Mouse (Mus musculus) brain, adult 2 months (tissue): ENCODE data around the gene Fstl3.
A peak's percentile ranks its signal among the peaks of the same experiment; 100 is the strongest.

Experiments
- DNase-seq: peaks from one replicate; pipeline ENCODE4 v3.0.0; 2011; ENCODE audit warnings: low read depth, low spot score

The Fstl3 gene

DNA sequence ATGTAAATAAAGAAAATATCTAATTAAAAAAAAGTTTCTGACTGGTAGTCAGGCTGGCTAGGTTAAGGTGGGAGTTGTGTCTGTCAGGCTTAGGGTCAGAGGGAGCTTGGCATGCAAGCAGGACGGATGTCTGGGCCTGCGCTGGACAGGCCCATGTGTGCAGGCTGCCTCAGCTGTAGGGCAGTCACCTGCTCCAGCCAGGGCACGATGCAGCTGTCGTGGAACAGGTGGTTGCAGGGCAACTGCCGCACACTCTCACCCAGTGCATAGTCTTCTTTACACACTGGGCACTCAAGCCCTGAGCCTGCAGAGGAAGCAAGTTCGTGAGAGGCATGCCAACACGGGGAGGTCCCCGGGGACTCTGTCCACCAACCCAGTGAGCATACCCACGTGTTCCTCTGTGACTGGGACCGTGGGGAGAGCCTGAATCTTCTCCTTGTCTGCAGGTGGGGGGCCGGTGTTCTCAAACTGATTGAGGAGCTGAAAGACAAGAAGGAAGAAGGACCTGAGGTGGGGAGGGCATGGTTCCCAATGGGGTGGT, 16.4 kb upstream of the Fstl3 start:
- DNase-seq, result no peak

DNA sequence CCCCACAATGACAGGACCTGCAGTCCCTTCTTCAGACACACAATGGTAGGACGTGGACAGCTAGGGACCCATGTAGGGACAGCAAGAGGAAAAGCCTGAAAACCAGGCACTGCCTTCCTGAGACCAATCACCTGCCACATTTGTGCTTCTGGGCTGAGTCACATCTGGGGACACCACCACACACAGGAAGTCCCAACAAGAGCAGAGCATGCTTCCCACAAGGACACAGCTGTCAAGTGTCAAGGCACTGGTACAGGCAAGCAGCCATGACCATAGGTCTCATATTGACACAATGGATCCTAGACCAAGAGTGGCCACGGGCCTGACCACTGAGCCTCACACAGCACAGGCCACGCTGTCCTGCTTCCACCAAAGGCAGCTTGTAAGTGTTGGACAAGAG, 14.2 kb upstream of the Fstl3 start:
- no peak for DNase-seq

DNA sequence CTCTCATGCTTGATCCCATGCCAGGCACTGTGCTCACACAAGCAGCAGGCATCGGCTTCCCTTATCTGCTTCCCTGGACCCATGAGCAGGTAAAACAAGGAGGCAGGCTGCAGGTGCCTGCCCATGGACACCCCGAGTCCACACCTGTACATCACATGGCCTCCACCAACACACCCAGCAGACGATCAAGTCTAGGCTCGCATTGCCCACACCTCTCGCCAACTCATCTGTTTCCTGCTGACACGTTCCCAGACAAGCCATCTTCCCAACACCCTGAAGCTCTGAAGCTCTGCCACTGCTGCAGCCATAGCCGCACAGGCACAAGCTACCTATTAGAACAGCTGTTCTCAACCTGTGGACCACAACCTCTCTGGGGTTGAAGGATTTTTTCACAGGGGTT, 12.8 kb upstream of the Fstl3 start:
- no peak for DNase-seq

DNA sequence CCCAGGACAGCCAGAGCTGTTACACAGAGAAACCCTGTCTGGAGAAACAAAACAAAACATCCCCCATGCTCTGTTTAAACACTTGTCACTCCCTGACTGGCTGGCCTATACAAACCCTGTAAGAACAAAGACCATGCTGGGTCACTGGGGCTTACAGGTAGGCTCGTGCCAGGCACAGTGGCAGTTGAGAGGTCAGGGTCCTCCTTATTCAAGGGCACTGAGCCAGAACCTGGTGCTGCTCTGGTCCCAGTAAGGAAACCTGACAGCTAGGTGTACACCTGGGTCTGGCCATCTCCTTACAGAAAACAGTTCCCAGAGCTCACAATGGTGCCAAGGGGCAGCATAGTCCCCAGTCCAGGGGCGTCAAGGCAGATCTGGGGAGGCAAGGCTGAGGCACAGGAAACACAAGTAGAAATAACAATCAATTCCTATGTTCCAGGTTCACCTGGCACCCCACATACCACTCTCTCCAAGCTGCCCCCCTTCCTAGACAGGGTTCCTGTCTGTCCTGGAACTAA, 11.8 kb upstream of the Fstl3 start:
- DNase-seq, result no peak

DNA sequence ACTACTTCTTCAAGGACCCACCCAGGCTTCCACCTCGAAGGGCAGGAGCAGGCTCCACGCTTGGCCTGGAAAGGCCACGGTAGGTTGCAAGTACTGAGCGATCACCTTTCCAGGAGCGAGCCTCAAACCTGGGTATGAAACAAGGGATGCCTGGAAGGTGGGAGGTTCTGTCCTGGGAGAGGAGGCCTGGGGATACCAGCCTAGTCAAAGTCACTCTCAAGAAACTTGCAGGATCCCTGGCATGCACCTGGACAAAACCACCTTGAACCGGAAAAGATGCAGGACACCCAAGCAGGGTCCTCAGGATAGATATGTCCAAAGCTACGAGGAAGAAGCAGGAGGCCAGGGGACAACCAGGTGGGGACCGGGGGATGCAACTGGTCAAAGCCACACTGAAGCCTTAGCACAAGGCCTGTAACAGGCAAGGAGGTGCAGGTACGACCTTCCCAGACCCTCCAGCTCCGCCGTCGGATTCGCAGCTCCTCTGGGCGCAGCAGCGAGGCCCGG, 11.0 kb upstream of the Fstl3 start:
- no peak for DNase-seq

DNA sequence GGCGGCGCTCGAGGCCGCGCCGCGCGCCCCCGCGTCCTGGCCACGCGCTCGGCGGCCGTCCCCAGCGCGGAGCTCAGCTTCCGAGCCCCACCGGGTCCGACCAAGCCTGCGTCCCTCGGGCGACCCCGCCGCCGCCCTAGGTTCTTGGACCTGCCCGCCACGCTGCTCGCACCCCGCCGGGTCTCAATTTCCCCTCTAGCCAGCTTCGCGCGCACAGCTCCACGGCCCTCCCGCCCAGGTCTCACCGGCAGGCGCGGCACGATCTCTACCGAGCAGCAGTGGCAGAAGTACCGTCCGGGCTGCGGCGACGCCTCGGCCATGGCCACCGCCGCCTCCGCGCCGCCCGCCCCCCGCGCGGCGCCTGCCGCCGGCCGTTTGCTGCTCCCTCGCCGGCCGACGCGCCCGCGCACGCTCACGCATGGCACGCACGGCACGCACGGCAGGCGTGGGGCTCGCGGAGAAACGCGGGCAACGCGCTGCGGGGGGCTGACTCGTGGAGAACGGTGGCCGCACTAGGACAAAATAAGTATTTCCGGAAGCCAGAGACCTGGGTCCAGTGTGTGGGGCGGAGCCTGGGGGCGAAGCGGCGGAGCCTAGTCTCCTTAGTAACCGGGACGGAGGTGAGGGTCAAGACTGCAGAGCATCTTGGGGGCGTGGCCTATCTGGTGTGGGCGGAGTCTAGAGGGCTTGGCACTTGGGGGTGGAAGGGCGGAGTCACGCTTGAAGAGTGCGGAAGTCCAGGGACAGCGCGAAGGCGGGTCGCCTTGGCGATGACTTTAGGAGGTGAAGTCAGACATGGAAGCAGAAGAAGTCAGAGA, 10.4 kb upstream of the Fstl3 start, which contains the start of gene Rnf126:
TSS of gene Rnf126 (minus strand) at position 445 of the 818 bp plus-strand sequence.
- DNase-seq, result peak; percentile 99

DNA sequence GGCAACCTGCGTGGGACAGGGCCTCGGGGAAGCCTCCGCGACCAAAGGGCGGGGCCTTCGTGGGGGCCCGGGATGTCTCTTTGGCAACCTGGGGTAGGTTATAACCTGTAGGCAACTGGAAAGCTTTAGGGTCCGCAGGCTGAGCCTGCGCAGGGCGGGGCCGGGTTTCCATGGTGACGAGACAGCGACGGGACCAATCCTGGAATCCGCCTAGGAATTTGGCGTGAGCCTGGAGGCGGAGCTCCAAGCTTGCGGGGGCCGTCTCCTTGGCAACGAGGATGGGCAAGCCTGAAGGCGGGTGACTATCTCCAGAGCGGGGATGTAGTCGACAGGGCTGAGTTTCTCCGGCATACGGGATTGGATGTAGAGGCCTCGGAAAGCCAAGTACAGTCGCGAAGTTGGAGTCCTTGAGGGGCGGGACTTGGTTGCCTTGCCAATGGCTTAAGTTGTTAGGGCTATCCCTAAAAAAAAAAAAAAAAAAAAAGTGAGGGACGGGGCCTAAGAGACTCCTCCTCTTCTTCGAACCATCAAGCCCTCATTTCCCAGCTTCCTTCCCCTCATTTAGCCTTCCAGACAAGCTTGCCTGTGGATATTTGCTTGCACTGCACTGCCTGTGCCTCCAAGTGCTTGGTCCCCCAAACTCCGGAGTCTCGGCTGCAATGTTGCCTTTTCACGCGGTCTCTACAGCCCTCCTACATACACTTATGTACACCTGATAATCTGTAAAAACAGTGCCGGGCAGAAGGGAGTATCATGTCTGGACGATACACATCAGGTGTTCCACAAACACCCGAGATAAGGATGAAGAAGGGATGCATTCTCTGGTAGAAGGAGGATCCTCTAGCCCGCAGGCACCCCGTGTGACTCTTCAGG, 9.5 kb upstream of the Fstl3 start:
- peak; percentile 99 for DNase-seq

DNA sequence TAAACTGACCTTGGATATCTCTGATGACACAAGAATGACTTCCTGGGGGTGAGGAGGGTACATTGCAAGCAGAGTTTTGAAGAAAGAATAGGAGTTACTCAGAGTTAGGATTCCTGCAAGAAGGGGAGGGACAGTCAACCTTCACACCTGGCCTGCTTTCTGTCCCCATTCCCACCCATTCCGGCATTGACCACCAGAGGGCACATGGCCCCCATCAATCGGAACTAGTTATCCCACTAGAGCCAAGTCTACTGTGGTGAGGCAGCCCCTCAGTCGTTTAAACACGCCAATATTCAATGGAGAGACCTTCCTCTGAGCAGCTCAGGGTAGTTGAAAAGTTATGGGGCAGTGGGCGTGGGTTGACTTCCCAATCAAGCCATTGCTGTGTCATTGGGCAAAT, 8.7 kb upstream of the Fstl3 start:
- DNase-seq, result peak; percentile 85

DNA sequence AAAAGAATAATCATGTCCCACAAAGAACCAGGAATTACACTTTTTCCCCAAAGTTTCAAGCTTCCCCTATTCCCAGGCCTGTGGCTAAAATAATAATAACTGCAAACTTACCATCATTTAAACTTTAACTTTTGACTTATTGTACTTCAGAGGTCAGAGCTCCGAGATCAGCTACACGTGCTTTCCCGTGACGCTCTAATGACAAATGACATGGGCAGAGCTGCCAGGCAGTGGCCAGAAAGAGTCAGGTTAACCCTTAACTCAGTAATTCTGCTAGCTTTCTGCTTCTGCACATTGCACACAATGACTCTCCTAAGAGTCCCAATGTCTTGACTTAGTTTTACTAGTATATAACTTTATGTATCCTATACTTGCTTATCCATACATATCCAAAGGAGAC, 7.7 kb upstream of the Fstl3 start:
- no peak for DNase-seq

DNA sequence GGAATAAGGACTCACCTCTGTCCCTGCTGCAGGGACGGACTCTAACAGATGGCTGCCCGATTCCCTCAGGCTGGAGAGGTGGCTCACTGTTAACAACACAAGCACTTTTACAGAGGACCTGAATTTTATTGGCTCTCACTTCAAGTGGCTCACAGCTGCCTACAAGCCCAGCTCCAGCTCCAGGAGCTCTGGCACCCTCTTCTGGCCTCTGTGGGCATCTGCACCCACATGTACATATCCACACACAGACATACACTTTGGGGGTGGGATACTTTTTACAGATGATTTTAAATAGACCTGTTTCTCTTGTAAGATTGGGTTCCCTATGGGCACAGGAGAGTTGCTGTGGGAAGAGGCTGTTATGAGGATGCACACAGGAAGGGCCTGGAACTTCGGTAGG, 4.8 kb upstream of the Fstl3 start:
- no peak for DNase-seq

DNA sequence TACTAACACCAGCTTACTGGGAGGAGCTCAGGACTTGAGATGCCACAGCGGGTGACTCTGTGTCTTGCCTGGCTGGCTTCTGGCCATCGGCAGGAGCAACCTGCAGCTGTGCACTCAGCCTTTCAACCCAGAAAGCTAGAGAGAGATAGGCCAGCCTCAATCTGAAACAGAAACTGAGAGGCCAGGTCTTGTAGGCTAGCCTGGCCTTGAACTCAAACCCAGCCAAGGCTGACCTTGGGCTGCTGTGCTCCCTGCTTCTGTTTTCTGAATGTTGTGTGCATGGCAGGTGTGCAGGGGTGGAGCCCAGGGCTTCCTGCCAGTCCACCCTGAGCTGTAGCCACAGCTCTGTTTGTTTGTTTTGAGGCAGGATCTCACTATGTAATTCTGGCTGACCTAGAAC, 3.9 kb upstream of the Fstl3 start:
- DNase-seq, result no peak

DNA sequence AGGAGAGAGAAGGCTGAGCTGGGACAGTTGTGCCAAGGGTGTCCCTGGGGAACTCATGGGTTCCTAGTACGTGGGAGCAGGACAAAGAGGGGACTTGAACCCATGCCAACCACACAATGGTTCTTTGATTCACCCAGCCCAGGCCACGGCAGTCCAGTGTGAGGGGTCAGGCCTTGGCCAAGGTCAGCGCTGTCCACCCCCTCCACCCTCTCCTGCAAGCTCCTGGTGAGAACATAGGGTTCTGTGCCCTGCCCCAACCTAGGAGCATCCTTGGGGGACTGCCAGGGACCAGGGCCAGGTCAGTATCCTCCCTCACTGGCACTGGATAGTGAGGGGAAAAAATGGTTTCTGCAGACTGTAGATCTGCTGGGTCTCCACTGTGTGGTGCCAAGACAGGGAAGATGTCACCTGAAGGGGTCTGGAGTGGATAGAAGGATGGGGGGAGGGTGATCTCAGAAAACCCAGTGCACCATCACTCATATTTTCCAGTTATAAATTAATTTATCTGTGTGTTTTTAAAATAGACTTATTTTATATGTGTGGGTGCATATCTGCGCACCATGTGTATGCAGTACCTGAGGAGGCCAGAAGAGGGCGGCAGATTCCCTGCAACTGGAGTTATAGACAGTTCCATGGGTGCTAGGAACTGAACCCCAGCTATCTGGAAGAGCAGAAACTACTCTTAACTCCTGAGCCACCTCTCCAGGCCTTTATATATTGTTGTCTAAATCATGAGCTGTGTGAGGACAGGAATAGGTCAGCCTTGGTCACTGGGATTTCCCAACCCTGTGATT, 2.4 kb upstream of the Fstl3 start:
- DNase-seq, result no peak

DNA sequence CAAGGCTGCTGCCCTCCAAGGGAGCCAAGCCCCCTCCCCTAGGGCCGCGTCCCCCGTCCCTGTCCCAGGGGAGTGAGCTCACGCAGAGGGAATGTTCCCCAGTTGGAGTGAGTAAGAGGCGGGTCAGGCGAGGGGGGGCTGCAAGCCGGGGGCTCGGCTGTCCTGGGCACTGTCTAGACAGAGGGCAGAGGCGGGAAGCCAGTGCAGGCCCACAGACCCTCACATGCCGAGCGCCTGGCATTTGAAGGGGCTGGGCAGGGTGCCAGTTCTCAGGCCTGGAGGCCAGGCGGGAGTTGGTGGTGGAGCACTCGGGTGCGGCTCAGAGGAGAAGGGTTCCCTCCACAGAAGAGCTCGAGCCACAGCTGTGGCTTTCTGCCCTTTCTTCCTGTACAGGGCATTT, 934 bp downstream of the Fstl3 start:
- DNase-seq, result no peak

DNA sequence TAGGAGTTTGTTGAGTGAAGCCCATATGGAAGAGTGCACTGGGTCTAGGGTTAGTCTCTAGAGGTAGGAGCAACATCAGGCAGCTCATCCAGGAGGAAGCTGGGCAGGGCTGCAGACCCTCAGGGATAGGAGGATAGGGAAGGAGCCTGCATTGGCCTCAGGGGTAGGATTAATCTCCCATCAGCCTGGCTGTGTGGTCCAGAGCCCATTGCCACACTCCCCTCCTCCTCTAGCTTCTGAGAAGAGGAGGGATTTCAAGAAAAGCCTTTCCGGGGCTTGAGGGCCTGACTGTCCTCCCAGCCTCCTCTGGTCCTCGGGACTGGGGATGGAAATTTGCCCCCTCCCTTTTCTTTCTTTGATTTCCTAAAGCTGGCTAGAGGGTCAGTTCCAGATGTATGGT, 2.1 kb downstream of the Fstl3 start:
- no peak for DNase-seq

DNA sequence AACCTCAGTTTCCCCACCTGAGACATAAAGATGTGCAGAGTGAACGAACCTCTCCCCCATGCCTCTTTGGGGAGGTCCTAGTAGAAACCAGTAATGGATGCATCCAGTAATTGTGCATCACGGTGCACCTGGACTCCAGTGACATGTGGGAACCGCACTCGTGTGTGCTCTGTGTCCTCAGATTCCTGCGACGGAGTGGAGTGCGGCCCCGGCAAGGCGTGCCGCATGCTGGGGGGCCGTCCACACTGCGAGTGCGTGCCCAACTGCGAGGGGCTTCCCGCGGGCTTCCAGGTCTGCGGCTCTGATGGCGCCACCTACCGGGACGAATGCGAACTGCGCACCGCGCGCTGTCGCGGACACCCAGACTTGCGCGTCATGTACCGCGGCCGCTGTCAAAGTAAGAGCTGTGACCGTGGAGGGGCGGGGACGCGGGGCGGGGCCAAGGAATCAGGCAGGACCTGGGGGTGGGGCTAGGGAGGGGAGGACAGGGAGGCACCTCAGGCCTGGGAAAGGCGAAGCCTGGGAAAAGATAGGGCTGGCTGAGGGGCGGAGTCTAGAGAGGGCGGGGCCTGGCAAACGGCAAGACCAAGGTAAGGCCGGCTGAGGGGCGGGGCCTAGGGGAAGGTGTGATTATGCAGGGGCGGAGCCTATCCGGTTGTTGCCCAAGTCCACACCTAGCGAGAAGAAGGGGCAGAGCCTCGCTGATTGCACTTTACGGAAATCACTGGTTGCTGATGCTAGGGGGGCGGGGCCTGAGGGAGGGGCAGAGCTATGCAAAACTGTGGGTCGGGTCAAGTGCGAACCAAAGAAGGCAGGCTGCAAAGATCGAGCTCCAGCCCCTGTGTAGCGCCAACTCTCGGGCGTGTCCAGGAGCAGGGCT, 3.0 kb downstream of the Fstl3 start:
- peak; percentile 99 for DNase-seq

DNA sequence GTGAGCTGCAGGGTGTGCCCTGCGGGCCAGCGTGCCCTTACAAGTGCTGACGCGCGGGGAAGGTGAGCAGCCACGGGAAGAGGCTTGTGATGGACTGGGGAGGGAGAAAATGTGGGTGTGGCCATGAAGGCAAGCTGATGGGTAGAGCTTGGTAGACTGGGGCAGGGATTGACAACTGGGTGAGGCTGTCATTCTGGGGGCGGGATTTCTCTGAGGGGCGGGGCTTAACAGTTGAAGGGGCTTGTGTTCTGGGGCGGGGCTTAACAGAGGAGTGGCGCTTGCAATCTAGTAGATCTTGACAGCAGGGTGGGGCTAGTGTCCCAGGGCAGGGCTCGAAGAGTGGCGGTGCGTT, 3.6 kb downstream of the Fstl3 start:
- DNase-seq, result peak; percentile 94

DNA sequence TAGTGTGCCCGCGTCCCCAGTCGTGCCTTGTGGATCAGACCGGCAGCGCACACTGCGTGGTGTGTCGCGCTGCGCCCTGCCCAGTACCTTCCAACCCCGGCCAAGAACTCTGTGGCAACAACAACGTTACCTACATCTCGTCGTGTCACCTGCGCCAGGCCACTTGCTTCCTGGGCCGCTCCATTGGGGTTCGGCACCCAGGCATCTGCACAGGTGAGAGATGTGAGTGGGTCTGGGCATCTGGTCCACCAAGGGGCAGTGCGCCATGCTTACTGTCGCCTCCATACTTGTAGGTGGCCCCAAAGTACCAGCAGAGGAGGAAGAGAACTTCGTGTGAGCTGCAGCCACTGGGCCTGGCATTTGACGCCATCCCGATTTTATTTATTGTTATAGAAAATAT, 4.1 kb downstream of the Fstl3 start:
- no peak for DNase-seq

DNA sequence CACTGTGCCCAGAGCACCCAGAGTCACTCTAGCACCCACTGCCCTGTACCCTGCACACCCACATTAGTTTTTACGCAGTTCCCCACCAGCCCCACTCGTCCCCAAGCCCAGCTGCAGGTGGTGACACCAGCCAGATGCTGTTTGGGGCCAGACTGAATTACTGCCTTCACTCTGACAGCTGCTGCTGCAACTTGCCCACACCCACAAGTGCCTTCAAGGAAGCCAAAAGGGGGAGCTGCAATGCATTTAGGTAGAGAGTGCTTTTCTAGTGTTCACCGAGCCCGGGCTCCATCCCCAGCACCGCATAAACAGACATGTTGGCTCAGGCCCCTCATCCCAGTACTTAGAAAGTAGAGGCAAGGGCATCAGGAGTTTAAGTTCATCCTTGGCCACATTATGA, 4.9 kb downstream of the Fstl3 start:
- no peak for DNase-seq

DNA sequence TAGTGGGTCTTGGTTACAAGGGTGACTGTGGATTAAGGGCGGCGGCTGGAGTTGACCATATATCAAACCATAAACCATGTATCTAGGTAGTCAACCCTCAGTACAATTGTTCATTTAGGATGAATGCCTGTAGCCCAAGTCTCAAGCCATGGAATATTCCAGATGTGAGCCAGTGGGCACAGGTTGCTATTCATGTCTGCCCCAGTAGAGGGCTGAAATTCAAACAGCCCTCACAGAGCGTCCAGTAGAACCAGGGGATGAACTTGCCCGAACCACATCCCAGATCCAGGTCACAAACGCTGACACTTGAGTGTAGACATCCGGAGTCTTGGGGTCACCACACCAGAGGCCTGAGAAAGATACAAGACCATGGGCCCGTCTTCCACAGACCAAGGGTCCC, 6.0 kb downstream of the Fstl3 start:
- no peak for DNase-seq
